Mouse (Mus musculus) midbrain, embryonic 10.5 days (tissue): ENCODE measurements around the gene Ube4a. TPM values are rescaled to one million over a fixed set of nuclear protein-coding genes. Genes with fewer than 3 reads are reported as not detected.
"Not testable (repeated sequence)": the region's sequence is repeated elsewhere in the genome, so short reads cannot be mapped to it uniquely, and the experiment has no call there.

Experiments used
- DNase-seq: peaks from one replicate; pipeline ENCODE4 v3.0.0-alpha.2; 2017; ENCODE audit warnings: low spot score
- H3K27ac ChIP-seq: fragments of 300-500 bp; sonication (generic); replicated peaks from 2 replicates; pipeline ENCODE4 v1.5.1; 2016; ENCODE audit warnings: mild to moderate bottlenecking
- H3K27me3 ChIP-seq: fragments of 300-500 bp; sonication (generic); 2 replicates; pipeline ENCODE4 v1.6.1; 2016; ENCODE audit warnings: low read depth, mild to moderate bottlenecking; ENCODE audit not compliant: poor library complexity, severe bottlenecking
- H3K36me3 ChIP-seq: fragments of 300-500 bp; sonication (generic); 2 replicates; pipeline ENCODE4 v1.6.1; 2016; ENCODE audit warnings: mild to moderate bottlenecking, moderate library complexity
- H3K4me1 ChIP-seq: fragments of 300-500 bp; sonication (generic); 2 replicates; pipeline ENCODE4 v1.6.1; 2016
- H3K4me3 ChIP-seq: fragments of 300-500 bp; sonication (generic); 2 replicates; pipeline ENCODE4 v1.5.1; 2016; ENCODE audit warnings: mild to moderate bottlenecking, moderate library complexity
- H3K9me3 ChIP-seq: fragments of 300-500 bp; sonication (generic); replicated peaks from 2 replicates; pipeline ENCODE4 v1.6.1; 2016; ENCODE audit warnings: mild to moderate bottlenecking
- WGBS: fragments of 180-500 bp; shearing (Covaris S2); methylation state at CpG from one replicate; pipeline ENCODE4 v1.1.7; 2016; 5-methylcytosine and 5-hydroxymethylcytosine counted together
- polyA plus RNA-seq: library from polyadenylated mRNA; unstranded; fragments of >200 nt; fragmentation: Nextera tagmentation; extraction: Ambion mirVana; gene quantifications from 2 replicates; pipeline ENCODE4 v1.2.1, GENCODE M21; 2016

The Ube4a gene
- polyA plus RNA-seq, 1 experiment from 2014 or later = 24.2 TPM

GRCm38 (mm10) chr9:44979806-44980205, 14.4 kb upstream of the Ube4a start:
- Histone ChIP-seq H3K27ac (no peak overlapping the region), H3K4me3 (no peak overlapping the region), H3K9me3 (no peaks in the 10 kb centered on the region), H3K27me3 (0 out of 2 replicates have a peak, but pooled peaks cover 2% of the 10 kb centered on the region), H3K4me1 (no peaks in the 10 kb centered on the region), H3K36me3 (no peaks in the 10 kb centered on the region)
- DNase-seq = no peak
- WGBS = 83% methylated on average over 7 of the region's 7 CpGs

- DNase-seq = no peak
- no peaks in the 10 kb centered on the region for H3K4me1 ChIP-seq
- H3K27me3 ChIP-seq = no peaks in the 10 kb centered on the region
- H3K27ac ChIP-seq = no peak overlapping the region
- H3K4me3 ChIP-seq = no peak overlapping the region
- WGBS = 77% methylated on average over 6 of the region's 6 CpGs
- no peaks in the 10 kb centered on the region for H3K36me3 ChIP-seq
- no peaks in the 10 kb centered on the region for H3K9me3 ChIP-seq
These were observed 12.4 kb upstream of the Ube4a start for GRCm38 (mm10) chr9:44977813-44978212.

GRCm38 (mm10) chr9:44969450-44969849, 4.0 kb upstream of the Ube4a start:
- Histone ChIP-seq H3K27me3 (no peaks in the 10 kb centered on the region; the same call in 1 of the 2 replicates), H3K4me1 (peaks cover 12% of the 10 kb centered on the region), H3K36me3 (no peaks in the 10 kb centered on the region), H3K4me3 (no peak overlapping the region), H3K27ac (no peak overlapping the region), H3K9me3 (no peaks in the 10 kb centered on the region)
- no peak for DNase-seq
- 65% methylated on average over 1 of the region's 1 CpGs for WGBS

DNA sequence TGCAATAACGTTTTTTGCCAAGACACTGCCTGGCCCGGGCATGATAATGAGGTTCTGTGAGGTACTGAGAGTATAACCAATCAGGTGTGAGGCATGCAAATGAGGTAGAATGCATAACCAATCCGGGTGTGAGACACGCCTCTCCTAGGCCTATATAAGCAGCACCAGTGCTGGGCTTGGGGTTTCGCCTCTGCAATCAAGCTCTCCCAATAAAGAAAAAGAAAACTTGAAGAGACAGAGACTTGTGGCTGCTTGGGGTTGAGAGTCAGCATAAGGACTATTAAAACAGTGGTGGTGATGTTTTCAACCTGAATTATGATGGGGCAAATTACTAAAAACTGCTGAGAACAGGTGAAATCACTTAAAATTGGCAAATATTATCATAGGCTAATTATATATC, 2.4 kb upstream of the Ube4a start:
- not testable (repeated sequence) for H3K36me3 ChIP-seq, H3K27ac ChIP-seq, DNase-seq, H3K27me3 ChIP-seq, H3K9me3 ChIP-seq, H3K4me3 ChIP-seq
- 87% methylated on average over 5 of the region's 5 CpGs for WGBS
- peaks cover 18% of the 10 kb centered on the region for H3K4me1 ChIP-seq

- peak; percentile 65 for DNase-seq
- H3K9me3 ChIP-seq = no peaks in the 10 kb centered on the region
- no peak overlapping the region for H3K27ac ChIP-seq
- no peak overlapping the region for H3K4me3 ChIP-seq
- 27% methylated on average over 3 of the region's 3 CpGs for WGBS
- H3K4me1 ChIP-seq = peaks cover 18% of the 10 kb centered on the region
- peaks cover 9% of the 10 kb centered on the region for H3K36me3 ChIP-seq
- H3K27me3 ChIP-seq = no peaks in the 10 kb centered on the region; the same call in 1 of the 2 replicates
These were observed 1.4 kb upstream of the Ube4a start for GRCm38 (mm10) chr9:44966815-44967242.

DNA sequence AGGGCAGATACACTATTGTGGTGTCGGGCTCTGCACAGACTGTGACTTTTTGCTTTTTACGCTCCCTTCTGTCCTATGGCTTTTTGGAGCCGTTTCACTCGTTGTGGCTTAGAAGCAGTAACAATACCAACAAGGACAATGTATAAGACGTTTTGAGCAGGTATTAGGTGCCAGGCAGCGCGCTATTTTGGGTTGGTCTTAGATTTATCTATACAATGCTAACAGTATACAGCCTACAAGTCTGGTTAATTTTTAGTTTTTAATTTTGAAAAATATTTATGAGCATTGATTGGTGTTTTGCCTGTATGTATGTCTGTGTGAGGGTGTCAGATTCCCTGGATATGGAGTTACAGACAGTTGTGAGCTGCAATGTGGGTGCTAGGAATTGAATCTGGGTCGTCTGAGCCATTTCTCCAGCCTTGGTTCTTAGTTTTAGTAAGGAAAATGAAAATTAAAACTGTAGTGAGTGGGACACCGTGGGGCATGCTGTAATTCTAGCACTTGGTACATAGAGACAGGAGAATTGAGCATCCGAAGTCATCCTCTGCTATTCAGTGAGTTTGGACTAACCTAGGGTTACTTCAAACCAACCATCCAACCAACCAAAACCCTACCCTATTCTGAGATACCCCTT, 550 bp upstream of the Ube4a start:
- DNase-seq = no peak
- no peaks in the 10 kb centered on the region for H3K9me3 ChIP-seq
- H3K4me3 ChIP-seq = peak overlapping the region; percentile 90
- H3K4me1 ChIP-seq = peaks cover 18% of the 10 kb centered on the region
- no peaks in the 10 kb centered on the region; the same call in 1 of the 2 replicates for H3K27me3 ChIP-seq
- peaks cover 17% of the 10 kb centered on the region for H3K36me3 ChIP-seq
- H3K27ac ChIP-seq = peak overlapping the region; percentile 81
- 15% methylated on average over 10 of the region's 10 CpGs for WGBS

DNA sequence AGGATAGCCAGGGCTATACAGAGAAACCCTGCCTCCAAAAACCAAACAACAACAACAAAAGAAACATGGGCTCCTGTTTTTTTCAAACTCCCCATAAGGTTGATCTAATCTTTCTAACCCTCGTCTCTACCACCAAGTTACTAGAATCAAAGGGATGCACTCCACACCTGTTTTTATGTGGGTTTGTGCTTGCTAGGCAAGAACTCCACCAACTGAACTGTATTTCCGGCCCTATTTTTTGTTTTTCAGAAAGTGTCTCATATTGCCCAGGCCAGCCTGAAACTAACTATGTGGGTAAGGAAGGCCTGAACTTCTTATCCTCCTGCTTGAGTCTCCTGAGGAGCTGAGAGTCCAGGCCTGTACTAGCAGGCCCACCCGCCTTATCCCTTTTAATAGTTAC, 11.0 kb downstream of the Ube4a start:
- Histone ChIP-seq H3K27ac (no peak overlapping the region), H3K4me3 (no peak overlapping the region), H3K4me1 (no peaks in the 10 kb centered on the region), H3K9me3 (no peaks in the 10 kb centered on the region), H3K27me3 (no peaks in the 10 kb centered on the region), H3K36me3 (peaks cover 98% of the 10 kb centered on the region)
- no peak for DNase-seq
- WGBS = 90% methylated on average over 3 of the region's 3 CpGs

- peaks cover 98% of the 10 kb centered on the region for H3K36me3 ChIP-seq
- WGBS = 93% methylated on average over 5 of the region's 5 CpGs
These were observed 17.6 kb downstream of the Ube4a start for GRCm38 (mm10) chr9:44947836-44948235.

GRCm38 (mm10) chr9:44946185-44946695, 19.2 kb downstream of the Ube4a start:
- H3K27ac ChIP-seq = no peak overlapping the region
- H3K36me3 ChIP-seq = peaks cover 98% of the 10 kb centered on the region
- DNase-seq = no peak
- no peaks in the 10 kb centered on the region for H3K27me3 ChIP-seq
- H3K9me3 ChIP-seq = no peaks in the 10 kb centered on the region
- H3K4me3 ChIP-seq = no peak overlapping the region
- 92% methylated on average over 7 of the region's 7 CpGs for WGBS
- H3K4me1 ChIP-seq = no peaks in the 10 kb centered on the region

More at GRCm38 (mm10) chr9:44947836-44948235, 17.6 kb downstream of the Ube4a start:
- no peaks in the 10 kb centered on the region for H3K4me1 ChIP-seq
- H3K9me3 ChIP-seq = no peaks in the 10 kb centered on the region
- no peaks in the 10 kb centered on the region for H3K27me3 ChIP-seq
- DNase-seq = no peak
- no peak overlapping the region for H3K27ac ChIP-seq
- no peak overlapping the region for H3K4me3 ChIP-seq

- no peak for DNase-seq
- Histone ChIP-seq H3K4me1 (no peaks in the 10 kb centered on the region), H3K4me3 (no peak overlapping the region), H3K36me3 (peaks cover 96% of the 10 kb centered on the region), H3K27ac (no peak overlapping the region), H3K9me3 (no peaks in the 10 kb centered on the region), H3K27me3 (no peaks in the 10 kb centered on the region)
- WGBS = 96% methylated on average over 4 of the region's 4 CpGs
These were observed 23.0 kb downstream of the Ube4a start for GRCm38 (mm10) chr9:44942421-44942820.

- no peaks in the 10 kb centered on the region for H3K27me3 ChIP-seq
- H3K27ac ChIP-seq = no peak overlapping the region
- no peaks in the 10 kb centered on the region for H3K9me3 ChIP-seq
- no peak for DNase-seq
- H3K4me1 ChIP-seq = no peaks in the 10 kb centered on the region
- 85% methylated on average over 4 of the region's 4 CpGs for WGBS
- H3K36me3 ChIP-seq = peaks cover 96% of the 10 kb centered on the region
- no peak overlapping the region for H3K4me3 ChIP-seq
These were observed 23.6 kb downstream of the Ube4a start for GRCm38 (mm10) chr9:44941756-44942155.

GRCm38 (mm10) chr9:44921543-44921942, 43.9 kb downstream of the Ube4a start:
- DNase-seq = no peak
- peaks cover 3% of the 10 kb centered on the region; the same call in 1 of the 2 replicates for H3K36me3 ChIP-seq
- no peaks in the 10 kb centered on the region for H3K9me3 ChIP-seq
- H3K4me3 ChIP-seq = peak overlapping the region; percentile 98
- WGBS = 66% methylated on average over 2 of the region's 2 CpGs
- H3K27ac ChIP-seq = peak overlapping the region; percentile 93
- H3K27me3 ChIP-seq = no peaks in the 10 kb centered on the region
- peaks cover 17% of the 10 kb centered on the region for H3K4me1 ChIP-seq

- Histone ChIP-seq H3K27me3 (no peaks in the 10 kb centered on the region), H3K36me3 (no peaks in the 10 kb centered on the region), H3K4me1 (peaks cover 17% of the 10 kb centered on the region), H3K4me3 (peak overlapping the region; percentile 98), H3K27ac (peak overlapping the region; percentile 93), H3K9me3 (no peaks in the 10 kb centered on the region)
- no peak for DNase-seq
- WGBS = 2% methylated on average over 8 of the region's 8 CpGs
These were observed 44.3 kb downstream of the Ube4a start for GRCm38 (mm10) chr9:44921123-44921468.
